Mouse (Mus musculus) frontal cortex, adult (tissue): ENCODE measurements at regions not wholly inside any gene's neighbourhood (a gene's known extent, or its start where the extent isn't known, plus 50 kb on each side); places are given as distances from the start of the nearest gene placed in this dataset.

Experiments
- ATAC-seq: cut with Nextera tagmentation; 2 replicates; pipeline ENCODE4 v1.9.2; 2017; ENCODE audit warnings: mild to moderate bottlenecking, moderate library complexity, mixed read lengths; ENCODE audit not compliant: low TSS enrichment

- no peak; the same call in 1 of the 2 replicates for ATAC-seq
Observed at GRCm38 (mm10) chr3:40453552-40453951, 77.5 kb upstream of the Intu start.

GRCm38 (mm10) chr3:40456070-40456469, 75.0 kb upstream of the Intu start:
- no peak for ATAC-seq

- no peak for ATAC-seq
Observed at GRCm38 (mm10) chr3:40458490-40458889, 72.6 kb upstream of the Intu start.

- ATAC-seq: no peak
Observed at GRCm38 (mm10) chr3:40463446-40463845, 67.6 kb upstream of the Intu start.

- ATAC-seq: no peak
Observed at GRCm38 (mm10) chr3:40470101-40470500, 61.0 kb upstream of the Intu start.

- no peak for ATAC-seq
Observed at GRCm38 (mm10) chr3:40472766-40473165, 58.3 kb upstream of the Intu start.

- ATAC-seq: no peak
Observed at GRCm38 (mm10) chr3:40480258-40480951, 50.7 kb upstream of the Intu start.
